Mouse (Mus musculus) hindbrain, embryonic 10.5 days (tissue): ENCODE measurements around the gene Gfi1. TPM values are rescaled to one million over a fixed set of nuclear protein-coding genes. Genes with fewer than 3 reads are reported as not detected.
A peak's percentile ranks its signal among the peaks of the same experiment; 100 is the strongest.

ENCODE experiments used
- DNase-seq: peaks from one replicate; pipeline ENCODE4 v3.0.0-alpha.2; 2017; ENCODE audit warnings: low spot score
- H3K27ac ChIP-seq: fragments of 300-500 bp; sonication (generic); 2 replicates; pipeline ENCODE4 v1.5.1; 2016; ENCODE audit warnings: mild to moderate bottlenecking, moderate library complexity
- H3K27me3 ChIP-seq: fragments of 300-500 bp; sonication (generic); 2 replicates; pipeline ENCODE4 v1.6.1; 2016; ENCODE audit warnings: mild to moderate bottlenecking; ENCODE audit not compliant: poor library complexity, insufficient read depth, severe bottlenecking
- H3K36me3 ChIP-seq: fragments of 300-500 bp; sonication (generic); 2 replicates; pipeline ENCODE4 v1.6.1; 2016; ENCODE audit warnings: mild to moderate bottlenecking, moderate library complexity
- H3K4me1 ChIP-seq: fragments of 300-500 bp; sonication (generic); replicated peaks from 2 replicates; pipeline ENCODE4 v1.6.1; 2016; ENCODE audit warnings: mild to moderate bottlenecking
- H3K4me3 ChIP-seq: fragments of 300-500 bp; sonication (generic); 2 replicates; pipeline ENCODE4 v1.5.1; 2016; ENCODE audit warnings: mild to moderate bottlenecking, moderate library complexity
- H3K9me3 ChIP-seq: fragments of 300-500 bp; sonication (generic); 2 replicates; pipeline ENCODE4 v1.6.1; 2016; ENCODE audit warnings: mild to moderate bottlenecking, moderate library complexity
- WGBS: fragments of 180-500 bp; shearing (Covaris S2); methylation state at CpG from one replicate; pipeline ENCODE4 v1.1.7; 2016; 5-methylcytosine and 5-hydroxymethylcytosine counted together
- polyA plus RNA-seq: library from polyadenylated mRNA; unstranded; fragments of >200 nt; fragmentation: Nextera tagmentation; extraction: Ambion mirVana; gene quantifications from 2 replicates; pipeline ENCODE4 v1.2.1, GENCODE M21; 2016

The Gfi1 gene
- polyA plus RNA-seq, 1 experiment from 2014 or later, result 0.05 TPM

- Histone ChIP-seq H3K4me3 (peak overlapping the region; percentile 55), H3K36me3 (no peaks in the 10 kb centered on the region), H3K4me1 (peaks cover 12% of the 10 kb centered on the region), H3K9me3 (no peaks in the 10 kb centered on the region), H3K27me3 (peaks cover 40% of the 10 kb centered on the region), H3K27ac (peak overlapping the region; percentile 75)
- DNase-seq, result peak; percentile 85
- 18% methylated on average over 46 of the region's 46 CpGs for WGBS
Measured at GRCm38 (mm10) chr5:107687592-107688498, 38.0 kb downstream of the Gfi1 start.

- Histone ChIP-seq H3K4me1 (peaks cover 12% of the 10 kb centered on the region), H3K4me3 (no peak overlapping the region), H3K36me3 (no peaks in the 10 kb centered on the region), H3K9me3 (no peaks in the 10 kb centered on the region), H3K27ac (no peak overlapping the region), H3K27me3 (peaks cover 40% of the 10 kb centered on the region)
- DNase-seq, result no peak
- WGBS, result 92% methylated on average over 5 of the region's 5 CpGs
Measured at GRCm38 (mm10) chr5:107687161-107687560, 38.7 kb downstream of the Gfi1 start.

GRCm38 (mm10) chr5:107684380-107684779 lies 41.5 kb downstream of the Gfi1 start:
- Histone ChIP-seq H3K4me1 (peaks cover 12% of the 10 kb centered on the region), H3K9me3 (no peaks in the 10 kb centered on the region), H3K27ac (no peak overlapping the region), H3K36me3 (no peaks in the 10 kb centered on the region), H3K4me3 (no peak overlapping the region), H3K27me3 (peaks cover 29% of the 10 kb centered on the region)
- 81% methylated on average over 2 of the region's 2 CpGs for WGBS
- no peak for DNase-seq

- WGBS, result 84% methylated on average over 5 of the region's 5 CpGs
- no peak overlapping the region for H3K4me3 ChIP-seq
Measured at GRCm38 (mm10) chr5:107681300-107681699, 44.5 kb downstream of the Gfi1 start.

GRCm38 (mm10) chr5:107678392-107678791 lies 47.4 kb downstream of the Gfi1 start:
- no peaks in the 10 kb centered on the region for H3K36me3 ChIP-seq
- H3K4me1 ChIP-seq, result no peaks in the 10 kb centered on the region
- no peak for DNase-seq
- no peaks in the 10 kb centered on the region for H3K27me3 ChIP-seq
- no peak overlapping the region for H3K4me3 ChIP-seq
- no peak overlapping the region for H3K27ac ChIP-seq
- WGBS, result 73% methylated on average over 5 of the region's 5 CpGs
- no peaks in the 10 kb centered on the region for H3K9me3 ChIP-seq

More at GRCm38 (mm10) chr5:107681300-107681699, 44.5 kb downstream of the Gfi1 start:
- H3K9me3 ChIP-seq, result no peaks in the 10 kb centered on the region
- H3K36me3 ChIP-seq, result no peaks in the 10 kb centered on the region
- H3K27ac ChIP-seq, result no peak overlapping the region
- no peaks in the 10 kb centered on the region for H3K4me1 ChIP-seq
- H3K27me3 ChIP-seq, result peaks cover 3% of the 10 kb centered on the region; the same call in 1 of the 2 replicates
- no peak for DNase-seq

Other genes with a start within 250 kb of the Gfi1 start
- gene Gm42669, start 218.4 kb downstream of the Gfi1 start, polyA plus RNA-seq, result 0.29 and 0.47 TPM in 2 replicates
- 0.07 and 0.16 TPM in 2 replicates for gene 1700028K03Rik, start 191.3 kb downstream of the Gfi1 start, polyA plus RNA-seq
- gene Rpap2, start 128.7 kb downstream of the Gfi1 start, polyA plus RNA-seq, result 15.9 and 19.0 TPM in 2 replicates
- gene Glmn, start 128.1 kb downstream of the Gfi1 start, polyA plus RNA-seq, result 28.4 and 32.5 TPM in 2 replicates
- gene Ube2d2b, start 104.1 kb upstream of the Gfi1 start, polyA plus RNA-seq, result 0.09 and 0.44 TPM in 2 replicates
- gene Evi5, start 149.1 kb upstream of the Gfi1 start, polyA plus RNA-seq, result 48.4 and 51.8 TPM in 2 replicates
- gene Rpl5, start 174.5 kb upstream of the Gfi1 start, polyA plus RNA-seq, result 61.9 and 81.3 TPM in 2 replicates